Mouse (Mus musculus) neutrophil, adult 65 days (primary cell): Measurements from ENCODE around the gene Oasl1. TPM values are rescaled to one million over a fixed set of nuclear protein-coding genes. Genes with fewer than 3 reads are reported as not detected.

Experiments used
- total RNA-seq: library from RNA; stranded (reverse); gene quantifications from 2 replicates; pipeline ENCODE4 v1.2.4, GENCODE M21; 2023

Gene Oasl1
- 14.3 and 28.8 TPM in 2 replicates for total RNA-seq

GRCm38 (mm10) chr5:114922998-114923473, at the start of gene Oasl1:
TSS of gene Oasl1 (plus strand) at chr5:114923240.

GRCm38 (mm10) chr5:114896688-114897373, 26.2 kb upstream of the Oasl1 start, which contains the start of gene Oasl2:
TSS of gene Oasl2 (plus strand) at chr5:114896936.

GRCm38 (mm10) chr5:114942074-114942765, 19.2 kb downstream of the Oasl1 start, which contains the start of gene 2210016L21Rik:
TSS of gene 2210016L21Rik (plus strand) at chr5:114942158.

GRCm38 (mm10) chr5:114970824-114971227, 47.8 kb downstream of the Oasl1 start, which contains the start of gene Hnf1a:
TSS of gene Hnf1a (minus strand) at chr5:114971094.

Other genes starting within 250 kb of the Oasl1 start
- 72.0 and 83.2 TPM in 2 replicates for gene Gltp, start 232.3 kb upstream of the Oasl1 start, total RNA-seq
- 5.5 and 7.7 TPM in 2 replicates for gene Tchp, start 215.5 kb upstream of the Oasl1 start, total RNA-seq
- 232 and 290 TPM in 2 replicates for gene Ankrd13a, start 148.6 kb upstream of the Oasl1 start, total RNA-seq
- gene Git2, start 147.7 kb upstream of the Oasl1 start, total RNA-seq = 140 and 161 TPM in 2 replicates
- 36.1 and 36.4 TPM in 2 replicates for gene 1500011B03Rik, start 99.8 kb upstream of the Oasl1 start, total RNA-seq
- gene 4930519G04Rik, start 69.6 kb upstream of the Oasl1 start, total RNA-seq = 0.18 TPM in 1 of 2 replicates, not detected in the other
- gene Gm9936, start 64.6 kb upstream of the Oasl1 start, total RNA-seq = not detected in 2 replicates
- gene Oasl2, start 26.3 kb upstream of the Oasl1 start, total RNA-seq = 10.1 and 18.6 TPM in 2 replicates
- 12.3 and 14.7 TPM in 2 replicates for gene 2210016L21Rik, start 18.9 kb downstream of the Oasl1 start, total RNA-seq
- not detected in 2 replicates for gene Hnf1a, start 47.9 kb downstream of the Oasl1 start, total RNA-seq
- 39.4 and 49.7 TPM in 2 replicates for gene Sppl3, start 87.9 kb downstream of the Oasl1 start, total RNA-seq
- gene Gm10401, start 175.1 kb downstream of the Oasl1 start, total RNA-seq = not detected in 2 replicates
- gene Acads, start 196.1 kb downstream of the Oasl1 start, total RNA-seq = 15.0 and 18.2 TPM in 2 replicates
- gene Unc119b, start 211.7 kb downstream of the Oasl1 start, total RNA-seq = 20.1 and 22.8 TPM in 2 replicates
- 109 and 155 TPM in 2 replicates for gene Mlec, start 234.9 kb downstream of the Oasl1 start, total RNA-seq